Mouse (Mus musculus) heart, postnatal 0 days (tissue): ENCODE data around the gene Mastl.

Experiments used
- CTCF ChIP-seq: IDR thresholded peaks from 2 replicates; pipeline ENCODE4 v1.5.1; 2016; ENCODE audit warnings: antibody characterized with exemption, control low read depth, low read depth
- EP300 ChIP-seq: IDR thresholded peaks from 2 replicates; pipeline ENCODE4 v1.6.1; 2016; ENCODE audit warnings: antibody characterized with exemption, low read depth

- TF ChIP-seq CTCF (no peak), EP300 (no peak)
Measured at GRCm38 (mm10) chr2:23068370-23068737, 87.5 kb downstream of the Mastl start.
